Mouse (Mus musculus): ENCODE data around the gene Odam. TPM values are rescaled to one million over a fixed set of nuclear protein-coding genes. Genes with fewer than 3 reads are reported as not detected.

The Odam gene
- not detected in 2 replicates for polyA plus RNA-seq (2016; fragmentation: Nextera tagmentation; extraction: Ambion mirVana)

- H3K9me3 ChIP-seq (replicated peaks): no peaks in the 10 kb centered on the region
- H3K27ac ChIP-seq: no peak within 1 kb of the TSS
- H3K36me3 ChIP-seq: no peaks in the 10 kb centered on the region
- DNase-seq (ENCODE audit: low spot score): no peak
- no peak within 1 kb of the TSS for H3K4me3 ChIP-seq
- 88% methylated on average over 1 of the region's 1 CpGs for WGBS
- H3K27me3 ChIP-seq (ENCODE audit: low read depth, poor library complexity, severe bottlenecking): no peaks in the 10 kb centered on the region
- H3K4me1 ChIP-seq: no peaks in the 10 kb centered on the region
Measured at GRCm38 (mm10) chr5:87884729-87885128, at the start of gene Odam. Gene Odam, plus strand, starts transcription at chr5:87885029.

- no peaks in the 10 kb centered on the region for H3K9me3 ChIP-seq (replicated peaks)
- no peak overlapping the region for H3K27ac ChIP-seq
- DNase-seq (ENCODE audit: low spot score): no peak
- no peaks in the 10 kb centered on the region for H3K4me1 ChIP-seq
- H3K27me3 ChIP-seq (ENCODE audit: low read depth, poor library complexity, severe bottlenecking): no peaks in the 10 kb centered on the region
- 90% methylated on average over 3 of the region's 3 CpGs for WGBS
- no peaks in the 10 kb centered on the region for H3K36me3 ChIP-seq
- H3K4me3 ChIP-seq: no peak overlapping the region
Measured at GRCm38 (mm10) chr5:87855136-87855716, 29.6 kb upstream of the Odam start.

GRCm38 (mm10) chr5:87870084-87870483 lies 14.7 kb upstream of the Odam start:
- no peaks in the 10 kb centered on the region for H3K36me3 ChIP-seq
- H3K27me3 ChIP-seq (ENCODE audit: low read depth, poor library complexity, severe bottlenecking): no peaks in the 10 kb centered on the region
- no peak for DNase-seq (ENCODE audit: low spot score)
- WGBS: 76% methylated on average over 2 of the region's 2 CpGs
- H3K27ac ChIP-seq: no peak overlapping the region
- H3K4me3 ChIP-seq: no peak overlapping the region
- no peaks in the 10 kb centered on the region for H3K9me3 ChIP-seq (replicated peaks)
- no peaks in the 10 kb centered on the region for H3K4me1 ChIP-seq

GRCm38 (mm10) chr5:87871423-87871822 lies 13.4 kb upstream of the Odam start:
- H3K36me3 ChIP-seq: no peaks in the 10 kb centered on the region
- 26% methylated on average over 4 of the region's 4 CpGs for WGBS
- DNase-seq (ENCODE audit: low spot score): peak; percentile 33
- H3K27me3 ChIP-seq (ENCODE audit: low read depth, poor library complexity, severe bottlenecking): no peaks in the 10 kb centered on the region
- H3K9me3 ChIP-seq (replicated peaks): no peaks in the 10 kb centered on the region
- no peak overlapping the region for H3K27ac ChIP-seq
- no peak overlapping the region for H3K4me3 ChIP-seq
- no peaks in the 10 kb centered on the region for H3K4me1 ChIP-seq

DNA sequence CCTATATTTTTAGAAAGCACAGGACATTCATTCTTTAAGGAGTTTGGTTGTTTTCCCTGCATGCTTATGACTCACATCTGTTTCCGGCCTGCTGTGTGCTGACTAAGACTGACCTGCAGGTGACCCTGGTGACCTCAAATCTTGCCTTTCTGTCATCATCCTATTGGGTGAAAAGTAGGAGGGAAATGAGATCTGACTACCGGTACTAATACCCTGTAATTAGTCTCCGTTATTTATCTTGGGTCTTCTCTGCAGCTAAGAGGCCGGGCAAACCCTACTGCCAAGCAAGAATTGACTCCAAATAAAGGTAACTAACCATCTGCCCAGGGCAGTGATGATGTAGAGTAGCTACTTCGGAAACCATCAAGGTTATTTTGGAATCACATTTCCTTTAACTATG lies 40.5 kb downstream of the Odam start, which contains the start of gene Csn3:
Gene Csn3 (plus strand): TSS at position 208 of the 400 bp plus-strand sequence.
- DNase-seq (ENCODE audit: low spot score): peak; percentile 37

DNA sequence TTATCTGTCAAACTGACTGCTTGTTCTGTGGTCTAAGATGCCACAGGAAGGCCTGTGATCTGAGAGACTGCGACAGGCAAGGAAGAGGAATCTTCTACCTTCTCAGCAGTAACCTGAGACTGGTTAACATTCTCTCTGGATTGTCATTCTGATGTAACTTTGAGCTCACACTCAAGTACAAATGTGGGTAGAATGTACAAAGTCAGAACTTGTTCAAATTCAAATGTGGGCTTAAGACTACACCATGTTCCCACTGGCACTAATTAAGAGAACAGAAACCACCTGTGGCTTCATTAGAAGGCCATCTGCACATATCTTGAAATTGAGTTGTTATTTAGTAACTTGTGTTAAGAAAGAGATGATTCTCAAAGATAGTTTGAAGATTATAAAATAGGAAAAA lies 46.8 kb downstream of the Odam start:
- no peak for DNase-seq (ENCODE audit: low spot score)
- Histone ChIP-seq H3K9me3 (replicated peaks) (no peaks in the 10 kb centered on the region), H3K36me3 (no peaks in the 10 kb centered on the region), H3K4me3 (no peak overlapping the region), H3K27me3 (ENCODE audit: low read depth, poor library complexity, severe bottlenecking) (no peaks in the 10 kb centered on the region), H3K4me1 (no peaks in the 10 kb centered on the region), H3K27ac (no peak overlapping the region)
- WGBS: 59% methylated on average over 1 of the region's 1 CpGs

More for the DNA sequence above, 40.5 kb downstream of the Odam start, which contains the start of gene Csn3:
- H3K36me3 ChIP-seq: no peaks in the 10 kb centered on the region
- H3K4me1 ChIP-seq: peaks cover 15% of the 10 kb centered on the region; the same call in 1 of the 2 replicates
- H3K27ac ChIP-seq: no peak within 1 kb of the TSS
- 17% methylated on average over 5 of the region's 5 CpGs for WGBS
- no peaks in the 10 kb centered on the region for H3K27me3 ChIP-seq (ENCODE audit: low read depth, poor library complexity, severe bottlenecking)
- H3K9me3 ChIP-seq (replicated peaks): no peaks in the 10 kb centered on the region
- H3K4me3 ChIP-seq: no peak within 1 kb of the TSS

DNA sequence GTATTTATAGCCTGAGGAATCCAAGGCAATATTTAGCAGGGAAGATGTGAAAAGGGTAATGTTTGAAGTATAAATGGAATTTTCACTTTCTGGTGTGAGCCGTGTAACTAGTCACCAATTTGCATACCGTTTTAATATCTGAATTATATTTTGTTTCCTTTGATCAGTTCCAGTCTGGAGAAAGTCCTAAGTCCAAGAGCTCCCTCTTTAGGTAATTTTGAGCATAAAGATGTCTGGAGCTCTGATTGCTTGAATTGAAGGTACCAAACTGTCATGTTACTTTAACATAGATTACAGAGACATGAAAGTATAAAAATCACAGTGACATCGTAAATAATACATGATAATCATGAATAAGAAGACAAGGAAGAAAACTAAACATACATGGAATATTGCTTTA lies 55.9 kb downstream of the Odam start:
- 53% methylated on average over 3 of the region's 3 CpGs for whole genome bisulfite sequencing
- H3K4me1 ChIP-seq: no peaks in the 10 kb centered on the region
- H3K27ac ChIP-seq: no peak overlapping the region
- no peak for DNase-seq (ENCODE audit: low spot score)
- H3K9me3 ChIP-seq (replicated peaks): no peaks in the 10 kb centered on the region
- no peak overlapping the region for H3K4me3 ChIP-seq
- H3K27me3 ChIP-seq (ENCODE audit: low read depth, poor library complexity, severe bottlenecking): no peaks in the 10 kb centered on the region
- no peaks in the 10 kb centered on the region for H3K36me3 ChIP-seq

GRCm38 (mm10) chr5:87942515-87942914 lies 57.7 kb downstream of the Odam start:
- H3K9me3 ChIP-seq (replicated peaks): no peaks in the 10 kb centered on the region
- no peak for DNase-seq (ENCODE audit: low spot score)
- no peaks in the 10 kb centered on the region for H3K27me3 ChIP-seq (ENCODE audit: low read depth, poor library complexity, severe bottlenecking)
- no peak overlapping the region for H3K27ac ChIP-seq
- no peaks in the 10 kb centered on the region for H3K36me3 ChIP-seq
- H3K4me3 ChIP-seq: no peak overlapping the region
- H3K4me1 ChIP-seq: no peaks in the 10 kb centered on the region

Other genes starting within 250 kb of the Odam start
- not detected in 2 replicates for gene Csn1s1, start 218.8 kb upstream of the Odam start, polyA plus RNA-seq (2016; fragmentation: Nextera tagmentation; extraction: Ambion mirVana)
- not detected in 2 replicates for gene Csn2, start 185.4 kb upstream of the Odam start, polyA plus RNA-seq (2016; fragmentation: Nextera tagmentation; extraction: Ambion mirVana)
- gene Csn1s2a, start 110.5 kb upstream of the Odam start, polyA plus RNA-seq (2016; fragmentation: Nextera tagmentation; extraction: Ambion mirVana): not detected in 2 replicates
- gene Csn1s2b, start 76.9 kb upstream of the Odam start, polyA plus RNA-seq (2016; fragmentation: Nextera tagmentation; extraction: Ambion mirVana): not detected in 2 replicates
- not detected in 2 replicates for gene Prr27, start 59.3 kb upstream of the Odam start, polyA plus RNA-seq (2016; fragmentation: Nextera tagmentation; extraction: Ambion mirVana)
- 0.15 and 0.40 TPM in 2 replicates for gene Csn3, start 40.5 kb downstream of the Odam start, polyA plus RNA-seq (2016; fragmentation: Nextera tagmentation; extraction: Ambion mirVana)
- not detected in 2 replicates for gene 2310003L06Rik, start 84.4 kb downstream of the Odam start, polyA plus RNA-seq (2016; fragmentation: Nextera tagmentation; extraction: Ambion mirVana)
- gene Gm28434, start 84.5 kb downstream of the Odam start, polyA plus RNA-seq (2016; fragmentation: Nextera tagmentation; extraction: Ambion mirVana): not detected in 2 replicates
- gene Cabs1, start 94.4 kb downstream of the Odam start, polyA plus RNA-seq (2016; fragmentation: Nextera tagmentation; extraction: Ambion mirVana): not detected in 2 replicates
- not detected in 2 replicates for gene Smr3a, start 117.5 kb downstream of the Odam start, polyA plus RNA-seq (2016; fragmentation: Nextera tagmentation; extraction: Ambion mirVana)
- gene Smr2, start 201.5 kb downstream of the Odam start, polyA plus RNA-seq (2016; fragmentation: Nextera tagmentation; extraction: Ambion mirVana): not detected in 2 replicates
- not detected in 2 replicates for gene Gm11116, start 226.5 kb downstream of the Odam start, polyA plus RNA-seq (2016; fragmentation: Nextera tagmentation; extraction: Ambion mirVana)